Mouse (Mus musculus) neural tube, embryonic 14.5 days (tissue): ENCODE data around the gene Adam22. TPM values are rescaled to one million over a fixed set of nuclear protein-coding genes. Genes with fewer than 3 reads are reported as not detected.

Experiments
- ATAC-seq: fragments of 200-750 bp; cut with Nextera tagmentation; 2 replicates; pipeline ENCODE4 v1.8.0; 2017; ENCODE audit warnings: low read depth, mild to moderate bottlenecking, moderate TSS enrichment, moderate library complexity
- H3K27ac ChIP-seq: fragments of 300-500 bp; sonication (generic); 2 replicates; pipeline ENCODE4 v1.5.1; 2014; ENCODE audit warnings: low read depth, mild to moderate bottlenecking, control low read depth, low read length, moderate library complexity, mixed read lengths
- H3K27me3 ChIP-seq: fragments of 300-500 bp; sonication (generic); 2 replicates; pipeline ENCODE4 v1.6.1; 2014; ENCODE audit warnings: low read length; ENCODE audit not compliant: control insufficient read depth, insufficient read depth
- H3K36me3 ChIP-seq: fragments of 300-500 bp; sonication (generic); 2 replicates; pipeline ENCODE4 v1.6.1; 2014; ENCODE audit warnings: low read length, mixed read lengths; ENCODE audit not compliant: control insufficient read depth, insufficient read depth
- H3K4me1 ChIP-seq: fragments of 300-500 bp; sonication (generic); 2 replicates; pipeline ENCODE4 v1.6.1; 2014; ENCODE audit warnings: low read length; ENCODE audit not compliant: control insufficient read depth, insufficient read depth
- H3K4me2 ChIP-seq: fragments of 300-500 bp; sonication (generic); 2 replicates; pipeline ENCODE4 v1.6.1; 2014; ENCODE audit warnings: mild to moderate bottlenecking, low read depth, low read length, control low read depth
- H3K4me3 ChIP-seq: fragments of 300-500 bp; sonication (generic); 2 replicates; pipeline ENCODE4 v1.5.1; 2014; ENCODE audit warnings: low read depth, low read length, control low read depth, mixed read lengths
- H3K9ac ChIP-seq: fragments of 300-500 bp; sonication (generic); replicated peaks from 2 replicates; pipeline ENCODE4 v1.6.1; 2014; ENCODE audit warnings: low read depth, mild to moderate bottlenecking, control low read depth, low read length, mixed read lengths
- H3K9me3 ChIP-seq: fragments of 300-500 bp; sonication (generic); 2 replicates; pipeline ENCODE4 v1.6.1; 2016; ENCODE audit warnings: low read length; ENCODE audit not compliant: control insufficient read depth
- WGBS: fragments of 180-500 bp; shearing (Covaris S2); extraction: QIAGEN DNeasy Blood & Tissue Kit; methylation state at CpG from one replicate; pipeline ENCODE4 v1.1.7; 2014; 5-methylcytosine and 5-hydroxymethylcytosine counted together
- polyA plus RNA-seq: library from polyadenylated mRNA; unstranded; fragments of >200 nt; fragmentation: Nextera tagmentation; extraction: Ambion mirVana; gene quantifications from 2 replicates; pipeline ENCODE4 v1.2.1, GENCODE M21; 2014

The Adam22 gene
- polyA plus RNA-seq, 1 experiment from 2014 or later: 59.9 TPM

DNA sequence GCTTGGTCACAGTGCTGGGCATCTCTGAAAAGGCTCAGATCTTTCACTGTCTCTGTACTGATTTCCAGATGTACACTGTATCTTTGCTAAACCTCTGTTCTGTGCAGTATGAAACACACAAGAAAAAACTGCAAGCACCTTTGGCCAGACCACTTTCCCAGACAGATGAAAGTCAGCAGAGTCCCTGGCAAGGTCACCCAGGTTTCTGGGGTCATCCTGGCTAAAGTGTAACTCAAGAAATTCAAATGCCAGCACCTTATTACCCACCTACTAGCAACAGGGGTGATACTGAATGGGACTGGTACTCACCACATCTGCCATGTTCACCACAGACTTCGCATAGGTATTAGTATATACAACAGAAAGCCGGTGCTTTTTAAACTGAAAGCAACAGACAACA, 221.8 kb downstream of the Adam22 start:
- no peak overlapping the region for H3K27ac ChIP-seq

DNA sequence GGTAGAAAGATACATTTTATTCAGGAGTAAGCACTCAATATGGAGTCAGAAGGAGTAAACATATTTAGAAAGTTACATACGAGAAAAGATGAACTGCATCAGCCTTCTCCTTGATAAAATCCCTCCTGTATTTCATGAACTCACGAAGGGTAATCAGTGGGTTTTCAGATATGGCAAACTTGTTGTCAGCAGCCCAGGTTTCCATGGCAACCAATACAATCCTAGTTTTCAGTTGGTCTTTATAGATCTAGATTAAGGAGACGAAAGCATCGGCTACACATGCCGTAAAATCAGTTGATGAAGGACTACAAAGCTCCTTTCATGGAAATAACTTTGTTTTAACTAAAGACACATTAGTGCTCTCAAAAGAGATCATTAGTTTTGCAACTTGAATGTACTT, 222.5 kb downstream of the Adam22 start:
- Histone ChIP-seq H3K4me2 (no peak overlapping the region), H3K4me1 (no peaks in the 10 kb centered on the region), H3K9me3 (no peaks in the 10 kb centered on the region), H3K27me3 (no peaks in the 10 kb centered on the region), H3K4me3 (no peak overlapping the region), H3K9ac (no peak overlapping the region), H3K27ac (no peak overlapping the region), H3K36me3 (no peaks in the 10 kb centered on the region)
- 21% methylated on average over 5 of the region's 5 CpGs for WGBS
- no peak for ATAC-seq

More for the DNA sequence above, 221.8 kb downstream of the Adam22 start:
- no peaks in the 10 kb centered on the region for H3K36me3 ChIP-seq
- WGBS: 96% methylated on average over 2 of the region's 2 CpGs
- no peak overlapping the region for H3K9ac ChIP-seq
- no peaks in the 10 kb centered on the region for H3K27me3 ChIP-seq
- no peaks in the 10 kb centered on the region for H3K4me1 ChIP-seq
- H3K9me3 ChIP-seq: no peaks in the 10 kb centered on the region
- no peak overlapping the region for H3K4me2 ChIP-seq
- ATAC-seq: no peak
- no peak overlapping the region for H3K4me3 ChIP-seq

DNA sequence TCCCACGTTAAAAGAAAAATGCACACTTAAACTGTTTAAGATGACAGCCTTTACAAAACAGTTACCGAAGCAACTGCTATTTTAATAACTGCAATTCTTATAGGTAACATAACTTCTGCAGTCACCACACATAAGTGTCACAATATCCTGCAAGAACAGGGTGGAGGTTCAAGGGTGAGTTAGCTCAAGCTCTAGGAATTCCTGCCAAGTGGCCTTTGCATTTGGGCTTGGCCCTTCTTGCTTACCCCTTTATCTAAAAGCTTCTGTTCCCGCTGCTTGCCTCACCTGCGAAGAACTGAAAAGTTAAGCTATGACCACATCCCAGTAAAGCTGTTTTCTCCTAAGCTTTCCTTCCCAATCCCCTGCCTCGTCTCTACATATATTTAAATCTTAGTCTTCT, 235.4 kb downstream of the Adam22 start:
- Histone ChIP-seq H3K4me1 (no peaks in the 10 kb centered on the region), H3K4me3 (no peak overlapping the region), H3K4me2 (no peak overlapping the region), H3K27me3 (no peaks in the 10 kb centered on the region), H3K27ac (no peak overlapping the region), H3K36me3 (no peaks in the 10 kb centered on the region), H3K9ac (no peak overlapping the region), H3K9me3 (no peaks in the 10 kb centered on the region)
- 82% methylated on average over 5 of the region's 5 CpGs for WGBS
- no peak for ATAC-seq

DNA sequence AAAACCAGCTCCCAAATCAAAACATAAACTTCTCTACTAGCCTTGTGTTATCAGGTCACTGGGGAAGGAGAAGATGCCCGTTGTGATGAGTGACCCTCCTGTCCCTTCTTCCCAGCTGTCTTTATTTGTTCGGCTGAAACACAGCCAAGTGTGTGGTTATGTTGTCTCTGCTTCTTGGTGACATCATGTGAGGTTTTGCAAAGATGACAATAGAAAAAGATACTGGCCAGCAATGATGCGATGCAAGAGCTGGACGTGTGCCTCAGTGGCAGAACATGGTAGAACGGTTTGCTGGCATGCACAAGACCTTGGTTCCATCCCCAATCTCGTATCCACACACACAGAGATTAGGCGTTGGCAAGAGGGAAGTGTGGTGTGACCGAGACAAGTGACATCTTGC, 236.0 kb downstream of the Adam22 start:
- ATAC-seq: no peak
- no peaks in the 10 kb centered on the region for H3K27me3 ChIP-seq
- no peak overlapping the region for H3K27ac ChIP-seq
- no peaks in the 10 kb centered on the region for H3K4me1 ChIP-seq
- H3K4me3 ChIP-seq: no peak overlapping the region
- H3K9me3 ChIP-seq: no peaks in the 10 kb centered on the region
- no peak overlapping the region for H3K4me2 ChIP-seq
- H3K36me3 ChIP-seq: peaks cover 6% of the 10 kb centered on the region; the same call in 1 of the 2 replicates
- no peak overlapping the region for H3K9ac ChIP-seq
- WGBS: 89% methylated on average over 8 of the region's 8 CpGs

DNA sequence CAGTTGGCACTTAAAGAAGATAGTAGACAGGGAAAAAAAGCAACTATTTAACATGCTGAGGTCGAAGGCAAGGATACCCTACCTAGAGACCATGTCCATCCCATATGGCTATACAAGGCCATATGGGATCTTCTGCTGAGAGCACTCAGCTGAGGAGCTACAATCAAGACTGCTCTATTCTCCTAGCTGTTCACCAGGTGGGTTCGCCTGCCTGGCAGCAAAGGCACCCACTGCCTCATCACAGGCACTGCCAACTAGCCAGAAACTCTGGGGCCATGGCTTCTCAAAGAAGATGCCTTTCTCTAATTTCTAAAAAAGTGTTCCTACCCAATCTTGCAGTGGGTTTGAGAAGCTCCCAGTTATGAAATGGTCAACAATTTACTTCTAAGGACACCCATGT, 238.2 kb downstream of the Adam22 start:
- H3K27me3 ChIP-seq: no peaks in the 10 kb centered on the region
- ATAC-seq: no peak
- H3K4me3 ChIP-seq: no peak overlapping the region
- H3K4me1 ChIP-seq: no peaks in the 10 kb centered on the region
- 87% methylated on average over 2 of the region's 2 CpGs for WGBS
- H3K9ac ChIP-seq: no peak overlapping the region
- H3K27ac ChIP-seq: no peak overlapping the region
- H3K4me2 ChIP-seq: no peak overlapping the region
- H3K9me3 ChIP-seq: no peaks in the 10 kb centered on the region
- peaks cover 8% of the 10 kb centered on the region; the same call in 1 of the 2 replicates for H3K36me3 ChIP-seq

DNA sequence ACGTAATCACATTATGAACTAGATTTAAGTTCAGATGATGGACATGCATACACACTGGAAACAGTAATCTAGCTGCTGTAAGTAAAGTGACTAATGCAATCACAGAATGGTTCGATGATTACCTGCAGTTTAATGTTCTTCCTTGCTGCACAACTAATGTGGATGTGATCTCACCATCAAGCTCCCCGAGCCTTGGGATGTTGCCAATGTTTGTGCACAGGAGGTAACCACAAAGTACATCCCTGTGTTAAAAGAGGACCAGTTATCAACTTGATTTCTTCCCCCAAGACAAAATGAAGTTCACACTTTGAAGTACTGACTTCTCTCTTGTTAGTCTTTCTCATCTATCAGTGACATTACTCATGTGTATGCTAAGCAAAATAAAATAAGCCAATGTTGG, 247.0 kb downstream of the Adam22 start:
- Histone ChIP-seq H3K36me3 (no peaks in the 10 kb centered on the region), H3K27me3 (no peaks in the 10 kb centered on the region), H3K4me2 (no peak overlapping the region), H3K9me3 (no peaks in the 10 kb centered on the region), H3K9ac (no peak overlapping the region), H3K4me1 (no peaks in the 10 kb centered on the region), H3K27ac (no peak overlapping the region), H3K4me3 (no peak overlapping the region)
- 86% methylated on average over 3 of the region's 3 CpGs for WGBS
- ATAC-seq: no peak

DNA sequence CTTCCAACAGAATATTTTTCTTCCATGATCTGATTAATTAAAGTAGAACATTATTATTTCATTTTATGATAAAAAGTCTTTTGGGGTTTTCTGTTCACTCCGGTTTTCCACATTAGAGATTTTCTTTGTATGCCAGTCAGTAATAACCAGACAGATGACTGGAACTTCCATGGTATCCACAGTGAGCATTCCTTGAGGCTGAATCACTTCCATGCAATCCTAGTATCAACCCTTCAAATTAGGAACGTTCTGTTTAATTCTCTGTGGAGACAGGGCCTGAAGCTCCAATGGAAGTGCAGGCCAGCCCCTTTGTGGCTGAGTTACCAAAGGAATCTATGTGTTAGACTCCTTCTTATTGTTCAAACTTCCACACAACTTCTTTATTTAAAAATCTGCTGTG, 247.9 kb downstream of the Adam22 start:
- H3K36me3 ChIP-seq: no peaks in the 10 kb centered on the region
- ATAC-seq: no peak
- no peaks in the 10 kb centered on the region for H3K4me1 ChIP-seq
- H3K9ac ChIP-seq: no peak overlapping the region
- 74% methylated on average over 2 of the region's 2 CpGs for WGBS
- no peak overlapping the region for H3K4me3 ChIP-seq
- H3K4me2 ChIP-seq: no peak overlapping the region
- H3K27me3 ChIP-seq: no peaks in the 10 kb centered on the region
- H3K9me3 ChIP-seq: no peaks in the 10 kb centered on the region
- H3K27ac ChIP-seq: no peak overlapping the region

DNA sequence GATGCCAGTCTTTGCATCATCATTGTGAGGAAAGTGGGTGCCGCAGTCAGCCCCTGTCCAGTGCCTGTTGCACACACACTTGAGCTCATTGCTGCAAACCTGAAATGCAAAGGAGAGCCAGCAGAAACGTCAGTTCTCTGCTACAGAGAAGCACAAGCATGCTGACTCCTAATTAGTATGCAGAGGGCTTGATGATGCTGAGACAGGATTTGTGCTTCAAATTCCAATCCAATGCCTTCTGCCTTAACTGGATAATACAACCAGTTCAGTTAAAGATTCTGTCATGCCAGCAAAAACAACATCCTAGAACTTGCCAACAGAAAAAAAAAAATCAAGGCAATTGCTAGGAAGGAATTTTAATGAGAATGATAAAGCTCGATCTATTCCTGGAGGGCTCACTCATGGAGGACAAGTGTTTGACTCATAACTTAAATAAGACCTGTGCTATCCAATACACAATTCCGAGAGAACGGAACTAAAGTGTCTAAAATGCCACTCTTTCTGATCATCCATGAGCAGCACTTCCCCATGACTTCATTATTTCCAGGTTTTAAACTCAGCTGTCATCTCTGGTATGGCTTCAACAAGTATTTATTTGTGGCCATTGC, 251.3 kb downstream of the Adam22 start:
- Histone ChIP-seq H3K36me3 (no peaks in the 10 kb centered on the region), H3K4me3 (no peak overlapping the region), H3K27me3 (no peaks in the 10 kb centered on the region), H3K27ac (no peak overlapping the region), H3K9me3 (no peaks in the 10 kb centered on the region), H3K4me1 (no peaks in the 10 kb centered on the region), H3K4me2 (no peak overlapping the region), H3K9ac (no peak overlapping the region)
- WGBS: 77% methylated on average over 5 of the region's 5 CpGs
- no peak for ATAC-seq

DNA sequence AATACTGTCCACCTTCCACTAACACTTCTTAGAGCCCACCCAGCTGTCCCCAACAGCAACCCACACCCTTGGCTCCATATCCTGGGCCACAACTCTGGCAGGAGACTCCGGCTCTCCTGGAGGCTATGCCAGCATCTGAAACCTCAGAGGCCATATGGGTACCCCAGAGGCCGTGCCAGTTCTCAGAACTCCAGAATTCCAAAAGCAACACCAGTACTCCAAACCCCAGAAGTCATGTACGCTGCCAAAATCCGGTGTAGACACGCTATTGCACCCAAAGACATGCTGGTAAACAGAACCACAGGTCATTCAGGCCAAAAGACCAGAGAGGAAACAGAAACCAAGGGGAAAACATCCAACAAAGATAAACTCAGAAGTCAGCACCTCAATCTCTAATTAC, 255.7 kb downstream of the Adam22 start:
- no peak for ATAC-seq
- no peaks in the 10 kb centered on the region for H3K36me3 ChIP-seq
- no peak overlapping the region for H3K27ac ChIP-seq
- H3K4me1 ChIP-seq: no peaks in the 10 kb centered on the region
- no peak overlapping the region for H3K9ac ChIP-seq
- WGBS: 87% methylated on average over 5 of the region's 5 CpGs
- no peaks in the 10 kb centered on the region for H3K27me3 ChIP-seq
- no peak overlapping the region for H3K4me3 ChIP-seq
- H3K4me2 ChIP-seq: no peak overlapping the region
- no peaks in the 10 kb centered on the region for H3K9me3 ChIP-seq
